Mouse (Mus musculus) ovary, adult 18-20 months (tissue): Measurements from ENCODE around the gene Scaper.

Experiments used
- DNase-seq: peaks from one replicate; pipeline ENCODE4 v3.0.0; 2022; ENCODE audit warnings: low spot score, mixed read lengths

Scaper gene

GRCm38 (mm10) chr9:55608701-55609531 is 329.0 kb downstream of the Scaper start:
- no peak for DNase-seq

GRCm38 (mm10) chr9:55598594-55598993 is 339.3 kb downstream of the Scaper start:
- DNase-seq, result no peak

GRCm38 (mm10) chr9:55586141-55586540 is 351.8 kb downstream of the Scaper start:
- DNase-seq, result no peak

- DNase-seq, result no peak
Observed at GRCm38 (mm10) chr9:55581414-55581813, 356.5 kb downstream of the Scaper start.

GRCm38 (mm10) chr9:55576571-55576970 is 361.3 kb downstream of the Scaper start:
- DNase-seq, result no peak

GRCm38 (mm10) chr9:55571071-55571470 is 366.8 kb downstream of the Scaper start:
- DNase-seq, result no peak

GRCm38 (mm10) chr9:55568466-55569159 is 369.3 kb downstream of the Scaper start:
- DNase-seq, result no peak

GRCm38 (mm10) chr9:55560960-55561359 is 377.0 kb downstream of the Scaper start:
- DNase-seq, result no peak

- DNase-seq, result no peak
Observed at GRCm38 (mm10) chr9:55554986-55555385, 382.9 kb downstream of the Scaper start.

- no peak for DNase-seq
Observed at GRCm38 (mm10) chr9:55549302-55549890, 388.5 kb downstream of the Scaper start.

GRCm38 (mm10) chr9:55548871-55549270 is 389.0 kb downstream of the Scaper start:
- DNase-seq, result no peak

GRCm38 (mm10) chr9:55546176-55547010 is 391.5 kb downstream of the Scaper start:
- DNase-seq, result peak; percentile 26

- DNase-seq, result no peak
Observed at GRCm38 (mm10) chr9:55545556-55546175, 392.3 kb downstream of the Scaper start.

GRCm38 (mm10) chr9:55544861-55545555 is 392.9 kb downstream of the Scaper start:
- no peak for DNase-seq

- DNase-seq, result no peak
Observed at GRCm38 (mm10) chr9:55543703-55544401, 394.1 kb downstream of the Scaper start.

GRCm38 (mm10) chr9:55543336-55543702 is 394.6 kb downstream of the Scaper start:
- DNase-seq, result no peak

- no peak for DNase-seq
Observed at GRCm38 (mm10) chr9:55542366-55543325, 395.3 kb downstream of the Scaper start.

GRCm38 (mm10) chr9:55541681-55542365 is 396.1 kb downstream of the Scaper start:
- DNase-seq, result no peak

GRCm38 (mm10) chr9:55540888-55541287 is 397.0 kb downstream of the Scaper start:
- DNase-seq, result peak; percentile 18
